Mouse (Mus musculus): ENCODE data around the gene Cygb. TPM values are rescaled to one million over a fixed set of nuclear protein-coding genes. Genes with fewer than 3 reads are reported as not detected.

Gene Cygb
- polyA plus RNA-seq, 1 experiment from 2014 or later, result 16.0 TPM

DNA sequence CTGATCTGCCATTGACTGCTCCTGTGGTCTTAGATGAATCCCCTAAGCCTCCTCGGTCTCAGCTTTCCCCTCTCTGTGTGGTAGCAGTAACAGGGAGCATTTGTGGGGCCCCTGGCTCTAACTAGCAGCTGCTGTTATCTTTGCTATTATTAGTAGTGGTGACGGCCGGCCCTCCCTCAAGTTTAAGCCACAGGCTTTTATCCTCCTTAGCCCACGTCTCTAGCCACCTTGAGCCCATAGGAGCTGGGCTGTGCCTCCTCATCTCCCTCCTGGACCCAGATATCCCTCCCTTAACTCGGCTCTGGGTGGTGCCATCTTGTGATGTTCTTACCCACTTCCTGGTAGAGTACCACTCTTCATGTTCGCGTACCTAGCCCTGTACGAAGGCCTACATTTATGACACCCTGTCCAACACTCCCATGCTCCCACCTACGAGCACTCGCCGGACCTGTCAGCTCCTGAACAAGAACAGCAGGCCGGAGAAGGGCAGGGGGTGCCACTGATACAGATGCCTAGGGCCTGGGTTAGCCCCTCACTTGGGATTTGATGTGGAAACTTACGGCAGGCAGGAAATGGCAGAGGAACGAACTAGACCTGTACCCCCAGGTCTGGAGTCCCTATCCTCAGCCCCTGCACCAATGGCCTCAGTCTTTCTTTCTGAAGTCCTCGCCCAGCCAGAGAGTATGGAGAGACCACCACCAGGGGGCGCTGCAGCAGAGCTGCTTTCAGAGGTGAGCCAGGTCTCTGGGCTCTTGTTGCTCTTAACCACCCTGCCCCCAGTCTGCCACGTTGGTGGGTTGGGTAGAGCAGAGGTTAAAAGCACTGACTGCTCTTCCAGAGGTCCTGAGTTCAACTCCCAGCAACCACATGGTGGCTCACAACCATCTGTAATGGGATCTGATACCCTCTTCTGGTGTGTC is 28.8 kb downstream of the Cygb start:
- 74% methylated on average over 17 of the region's 17 CpGs for WGBS
- Histone ChIP-seq H3K9me3 (replicated peaks) (no peaks in the 10 kb centered on the region), H3K9ac (no peak overlapping the region), H3K4me2 (no peak overlapping the region), H3K36me3 (no peaks in the 10 kb centered on the region), H3K27me3 (no peaks in the 10 kb centered on the region), H3K4me1 (peaks cover 53% of the 10 kb centered on the region), H3K4me3 (replicated peaks) (no peak overlapping the region), H3K27ac (no peak overlapping the region)
- ATAC-seq (replicated peaks; ENCODE audit: low FRiP score), result no peak

DNA sequence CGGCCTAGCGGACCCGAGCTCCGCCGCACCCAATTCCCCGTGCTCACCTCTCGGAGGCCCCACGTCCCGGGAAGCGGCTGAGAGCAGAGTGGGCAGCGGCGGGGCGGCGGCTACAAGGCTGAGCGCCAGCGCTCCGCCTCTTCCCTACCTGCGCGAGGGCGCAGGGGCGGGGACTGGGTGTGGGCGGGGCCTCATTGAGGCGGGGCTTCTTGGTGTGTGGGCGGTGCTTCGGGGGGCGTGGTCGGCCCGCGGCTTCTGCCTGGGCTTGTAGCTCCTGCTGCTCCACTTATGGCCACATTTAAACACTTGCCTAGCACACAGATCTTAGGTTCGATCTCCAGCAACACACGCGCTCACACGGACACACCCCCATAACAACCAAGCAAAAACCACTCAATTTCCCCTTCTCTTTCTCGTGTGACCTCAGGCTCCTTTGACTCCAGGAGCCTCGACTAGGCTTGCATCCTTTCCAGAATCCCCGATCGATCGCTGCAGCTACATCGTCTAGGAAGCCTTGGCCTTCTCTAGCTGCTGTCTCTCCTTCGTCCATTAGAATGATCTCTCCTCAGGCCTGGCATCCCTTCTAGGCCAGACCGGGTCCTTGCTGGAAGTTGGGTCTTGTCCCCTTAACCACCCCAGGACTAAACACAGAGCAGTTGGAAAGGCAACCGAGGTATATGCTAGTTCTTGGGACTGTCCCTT is 29.8 kb downstream of the Cygb start:
- peaks cover 55% of the 10 kb centered on the region for H3K4me1 ChIP-seq
- H3K36me3 ChIP-seq, result no peaks in the 10 kb centered on the region
- H3K9me3 ChIP-seq (replicated peaks), result no peaks in the 10 kb centered on the region
- no peaks in the 10 kb centered on the region for H3K27me3 ChIP-seq
- no peak overlapping the region; the same call in 1 of the 2 replicates for H3K27ac ChIP-seq
- H3K9ac ChIP-seq, result peak overlapping the region; percentile 63
- H3K4me2 ChIP-seq, result peak overlapping the region; percentile 81
- WGBS, result 12% methylated on average over 42 of the region's 42 CpGs
- H3K4me3 ChIP-seq (replicated peaks), result peak overlapping the region; percentile 58
- peak; percentile 62 for ATAC-seq (replicated peaks; ENCODE audit: low FRiP score)

DNA sequence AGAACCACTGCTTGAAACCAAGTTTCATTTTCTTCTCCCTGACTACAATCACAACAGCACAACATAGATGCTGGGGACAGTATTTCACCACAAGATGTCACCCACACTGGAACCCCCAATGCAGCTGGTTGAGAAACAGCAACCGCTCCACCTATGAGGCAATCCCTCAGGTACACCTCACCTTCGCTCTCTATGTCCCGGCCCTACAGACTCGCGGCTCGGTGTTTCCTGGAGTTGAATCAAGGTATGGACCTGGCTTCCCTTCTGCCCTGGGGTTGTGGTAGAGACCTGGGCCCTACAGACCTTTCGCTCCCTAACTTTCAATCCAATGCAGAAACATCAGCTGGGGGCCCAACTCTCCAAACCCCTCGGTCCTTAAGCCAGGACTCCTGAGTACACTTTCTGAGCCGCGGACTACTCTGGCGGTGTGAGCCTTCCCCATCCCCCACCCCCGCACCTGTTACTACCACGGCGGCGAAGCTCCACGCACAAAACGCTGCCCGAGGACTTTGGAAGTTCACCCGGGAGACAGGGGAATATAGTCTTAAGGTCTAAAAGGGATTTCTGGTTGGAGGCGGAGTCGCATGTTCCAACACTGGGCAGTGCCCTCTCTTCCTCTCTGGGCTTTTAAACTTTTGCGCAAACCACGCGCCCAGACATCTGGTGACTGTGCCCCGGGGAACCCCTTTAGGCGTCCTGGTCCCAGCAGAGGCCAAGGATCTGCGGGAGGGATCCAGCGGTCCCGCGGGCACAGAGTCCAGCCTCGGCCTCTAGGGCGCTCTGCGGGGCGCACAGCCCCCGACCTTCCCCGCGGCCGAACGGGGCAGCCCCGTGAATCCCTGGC is 30.6 kb downstream of the Cygb start:
- peak; percentile 18; the same call in 1 of the 2 replicates for ATAC-seq (replicated peaks; ENCODE audit: low FRiP score)
- WGBS, result 6% methylated on average over 40 of the region's 40 CpGs
- peak overlapping the region; percentile 81 for H3K4me2 ChIP-seq
- no peaks in the 10 kb centered on the region for H3K9me3 ChIP-seq (replicated peaks)
- H3K9ac ChIP-seq, result peak overlapping the region; percentile 63
- no peaks in the 10 kb centered on the region for H3K27me3 ChIP-seq
- peaks cover 60% of the 10 kb centered on the region for H3K4me1 ChIP-seq
- H3K27ac ChIP-seq, result no peak overlapping the region
- peak overlapping the region; percentile 58 for H3K4me3 ChIP-seq (replicated peaks)
- no peaks in the 10 kb centered on the region for H3K36me3 ChIP-seq

DNA sequence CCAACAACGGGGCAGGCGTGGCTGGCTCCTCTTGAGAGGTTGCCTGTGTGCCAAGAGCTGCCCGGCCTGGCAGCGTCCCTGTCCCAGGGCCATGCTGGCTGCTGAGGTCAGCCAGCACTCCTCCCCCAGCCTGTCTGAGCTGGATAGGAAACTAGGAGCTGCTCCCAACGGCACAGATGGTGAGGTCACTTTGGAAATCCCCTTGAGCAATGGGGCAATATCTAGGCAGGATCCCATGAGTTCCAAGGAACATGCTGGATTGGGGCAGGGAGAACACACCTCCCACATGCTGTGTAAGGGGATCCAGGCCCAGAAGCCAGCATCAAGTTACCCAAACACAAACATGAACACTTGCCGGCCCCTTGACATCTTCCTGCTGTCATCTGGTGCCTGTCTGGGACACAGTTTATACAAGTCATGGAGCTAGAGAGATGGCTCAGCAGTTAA is 32.8 kb downstream of the Cygb start:
- Histone ChIP-seq H3K4me2 (peak overlapping the region; percentile 81), H3K4me1 (peaks cover 79% of the 10 kb centered on the region), H3K27me3 (no peaks in the 10 kb centered on the region), H3K36me3 (no peaks in the 10 kb centered on the region), H3K9me3 (replicated peaks) (no peaks in the 10 kb centered on the region), H3K9ac (no peak overlapping the region), H3K4me3 (replicated peaks) (no peak overlapping the region), H3K27ac (peak overlapping the region; percentile 71)
- ATAC-seq (replicated peaks; ENCODE audit: low FRiP score), result peak; percentile 68
- 13% methylated on average over 6 of the region's 6 CpGs for WGBS

DNA sequence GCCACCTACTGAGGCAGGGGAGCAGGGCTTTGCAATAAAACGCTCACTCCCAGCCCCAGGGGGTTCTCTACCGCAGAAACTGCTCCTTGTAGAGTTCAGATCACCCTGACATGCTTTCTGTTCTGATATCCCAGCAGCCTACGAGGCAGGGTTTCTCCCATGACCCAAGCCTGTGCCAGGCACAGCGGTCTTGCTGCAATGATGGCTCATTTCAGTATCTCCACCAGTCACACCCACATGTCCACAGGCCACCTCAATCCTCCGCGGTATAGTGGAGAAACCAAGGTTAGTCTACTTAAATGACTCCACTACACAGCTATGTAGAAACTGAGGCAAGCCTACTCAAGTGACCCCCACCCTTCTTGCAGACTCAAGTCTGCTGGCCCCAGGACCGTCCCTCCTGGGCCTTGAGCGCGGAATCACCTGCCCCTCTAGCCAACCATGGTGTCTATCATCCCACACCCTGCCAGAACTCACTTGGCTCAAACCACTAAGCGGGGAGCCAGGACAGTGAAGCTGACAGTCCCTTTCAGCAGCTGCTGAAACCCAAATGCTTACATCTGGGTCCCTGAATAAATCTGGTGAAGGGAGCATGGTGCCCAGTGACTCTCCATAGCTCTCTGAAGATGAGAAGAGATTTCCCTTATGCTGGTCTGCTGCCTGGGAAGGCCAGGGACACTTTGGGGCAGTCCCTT is 33.4 kb downstream of the Cygb start:
- Histone ChIP-seq H3K27ac (peak overlapping the region; percentile 71), H3K27me3 (no peaks in the 10 kb centered on the region), H3K36me3 (no peaks in the 10 kb centered on the region), H3K4me3 (replicated peaks) (no peak overlapping the region), H3K4me2 (peak overlapping the region; percentile 81; the same call in 1 of the 2 replicates), H3K4me1 (peaks cover 85% of the 10 kb centered on the region), H3K9ac (no peak overlapping the region), H3K9me3 (replicated peaks) (no peaks in the 10 kb centered on the region)
- 69% methylated on average over 10 of the region's 10 CpGs for WGBS
- ATAC-seq (replicated peaks; ENCODE audit: low FRiP score), result no peak

DNA sequence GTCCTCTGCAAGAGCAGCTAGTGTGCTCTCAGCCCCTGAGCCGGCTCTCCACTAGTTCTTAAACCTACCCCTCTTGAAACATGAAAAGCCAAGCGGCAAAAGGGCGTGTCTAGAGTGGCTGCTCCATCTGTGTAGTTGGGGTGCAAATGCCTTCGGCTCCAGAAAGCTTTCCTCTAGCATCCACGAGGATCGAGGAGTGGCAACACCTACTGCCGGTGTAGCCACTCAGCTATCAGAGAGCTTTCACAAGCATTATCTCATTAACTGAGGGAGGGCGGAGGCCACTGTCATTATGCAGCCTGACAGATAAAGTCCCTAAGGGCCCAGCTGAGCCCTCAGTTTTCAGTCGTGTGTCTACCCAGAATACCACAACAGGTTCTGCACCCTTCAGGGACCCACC is 34.0 kb downstream of the Cygb start:
- H3K27me3 ChIP-seq, result no peaks in the 10 kb centered on the region
- H3K9me3 ChIP-seq (replicated peaks), result no peaks in the 10 kb centered on the region
- ATAC-seq (replicated peaks; ENCODE audit: low FRiP score), result no peak
- WGBS, result 35% methylated on average over 9 of the region's 9 CpGs
- no peak overlapping the region for H3K4me2 ChIP-seq
- H3K9ac ChIP-seq, result no peak overlapping the region; the same call in 1 of the 2 replicates
- H3K36me3 ChIP-seq, result no peaks in the 10 kb centered on the region
- H3K4me1 ChIP-seq, result peaks cover 91% of the 10 kb centered on the region
- H3K4me3 ChIP-seq (replicated peaks), result no peak overlapping the region
- 0 out of 2 replicates have a peak overlapping the region, but pooled peaks have one; percentile 71 for H3K27ac ChIP-seq

DNA sequence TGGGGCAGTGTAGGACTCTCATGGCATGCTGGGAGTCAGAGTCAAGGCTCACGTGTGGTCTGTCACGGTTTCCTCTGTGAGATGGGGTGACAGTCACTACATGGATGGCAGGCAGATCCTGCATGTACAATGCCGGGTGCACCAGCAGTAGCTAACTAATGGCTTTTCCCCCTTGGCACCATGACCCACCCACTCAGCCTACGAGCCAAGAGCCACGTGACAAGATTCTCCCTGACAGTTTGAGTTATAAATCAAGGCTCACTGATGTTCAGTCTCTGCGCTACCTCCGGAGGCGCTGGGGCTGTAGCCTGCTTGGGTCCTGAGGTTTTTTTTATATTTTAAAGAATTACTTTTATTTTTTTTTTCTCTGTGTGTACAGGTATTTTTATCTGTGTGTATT is 34.6 kb downstream of the Cygb start:
- Histone ChIP-seq H3K4me3 (replicated peaks) (no peak overlapping the region), H3K36me3 (no peaks in the 10 kb centered on the region), H3K9ac (no peak overlapping the region), H3K27ac (no peak overlapping the region), H3K9me3 (replicated peaks) (no peaks in the 10 kb centered on the region), H3K4me2 (no peak overlapping the region), H3K27me3 (no peaks in the 10 kb centered on the region), H3K4me1 (peaks cover 95% of the 10 kb centered on the region)
- no peak for ATAC-seq (replicated peaks; ENCODE audit: low FRiP score)
- WGBS, result 36% methylated on average over 8 of the region's 8 CpGs

DNA sequence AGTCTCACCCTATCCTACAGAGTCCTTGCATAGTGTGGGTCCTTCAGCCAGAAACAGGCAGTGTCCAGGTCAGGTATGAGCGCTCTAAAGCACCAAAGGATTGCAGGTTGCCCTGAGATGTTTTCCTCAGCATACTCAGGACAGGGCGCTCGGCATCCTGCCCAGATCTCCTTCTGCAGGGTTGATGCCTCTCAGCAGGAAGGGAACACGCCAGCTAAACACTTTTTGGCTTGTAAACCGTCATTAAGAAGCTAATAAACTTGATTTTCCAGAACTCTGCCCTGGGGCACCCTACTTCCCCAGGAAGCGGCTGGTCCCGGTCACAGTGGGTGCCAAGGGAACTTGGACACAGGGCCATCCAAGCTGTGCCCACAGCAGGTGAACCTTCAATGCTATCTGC is 35.0 kb downstream of the Cygb start:
- Histone ChIP-seq H3K9me3 (replicated peaks) (no peaks in the 10 kb centered on the region), H3K27me3 (no peaks in the 10 kb centered on the region), H3K4me1 (peaks cover 92% of the 10 kb centered on the region), H3K27ac (no peak overlapping the region), H3K36me3 (no peaks in the 10 kb centered on the region), H3K4me3 (replicated peaks) (no peak overlapping the region), H3K9ac (no peak overlapping the region), H3K4me2 (no peak overlapping the region)
- 74% methylated on average over 7 of the region's 7 CpGs for WGBS
- ATAC-seq (replicated peaks; ENCODE audit: low FRiP score), result no peak

DNA sequence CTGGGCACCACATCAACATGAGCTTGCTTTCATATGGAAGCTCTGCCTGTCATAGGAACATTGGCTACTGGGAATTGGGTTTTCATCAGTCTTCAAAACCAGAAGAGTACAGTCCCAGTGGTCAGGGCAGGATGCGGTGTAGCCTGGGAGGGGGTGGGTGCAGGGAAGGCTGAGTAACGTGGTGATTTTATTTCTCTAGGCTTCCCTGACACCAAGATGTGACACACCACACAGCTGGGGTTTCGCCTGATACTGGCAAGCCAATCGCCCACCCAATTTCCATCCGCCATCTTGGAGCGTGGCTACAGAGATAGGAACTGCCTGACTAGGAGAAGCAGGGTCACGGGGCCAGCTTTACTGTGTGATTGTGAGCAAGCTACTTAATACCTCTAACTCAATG is 35.4 kb downstream of the Cygb start:
- 91% methylated on average over 7 of the region's 7 CpGs for WGBS
- no peak for ATAC-seq (replicated peaks; ENCODE audit: low FRiP score)
- H3K36me3 ChIP-seq, result no peaks in the 10 kb centered on the region
- no peaks in the 10 kb centered on the region for H3K9me3 ChIP-seq (replicated peaks)
- H3K27ac ChIP-seq, result no peak overlapping the region
- no peak overlapping the region for H3K4me2 ChIP-seq
- peaks cover 90% of the 10 kb centered on the region for H3K4me1 ChIP-seq
- H3K4me3 ChIP-seq (replicated peaks), result no peak overlapping the region
- H3K27me3 ChIP-seq, result no peaks in the 10 kb centered on the region
- H3K9ac ChIP-seq, result no peak overlapping the region

DNA sequence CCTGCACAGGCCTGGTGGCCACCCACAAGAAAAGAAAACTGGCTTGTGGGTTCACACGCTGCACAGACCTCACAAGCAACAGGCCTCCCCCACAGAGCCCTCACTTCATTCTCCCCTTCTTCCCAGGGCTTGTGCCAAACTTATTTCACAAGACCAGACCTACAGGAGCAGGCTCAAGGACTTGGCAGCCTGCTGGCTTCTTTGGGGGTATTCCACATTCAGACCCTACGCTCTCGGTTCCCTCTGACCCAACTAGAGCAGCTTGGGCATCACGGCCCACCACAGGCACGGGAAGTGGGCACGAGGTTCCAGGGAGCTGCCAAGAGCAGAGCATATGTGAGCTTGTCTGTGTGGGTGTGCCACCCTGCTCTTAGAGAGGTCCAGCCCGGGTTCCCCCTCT is 36.5 kb downstream of the Cygb start:
- Histone ChIP-seq H3K4me2 (no peak overlapping the region), H3K27me3 (no peaks in the 10 kb centered on the region), H3K4me1 (peaks cover 79% of the 10 kb centered on the region), H3K9me3 (replicated peaks) (no peaks in the 10 kb centered on the region), H3K9ac (no peak overlapping the region), H3K36me3 (no peaks in the 10 kb centered on the region), H3K4me3 (replicated peaks) (no peak overlapping the region), H3K27ac (no peak overlapping the region)
- WGBS, result 81% methylated on average over 7 of the region's 7 CpGs
- no peak for ATAC-seq (replicated peaks; ENCODE audit: low FRiP score)

DNA sequence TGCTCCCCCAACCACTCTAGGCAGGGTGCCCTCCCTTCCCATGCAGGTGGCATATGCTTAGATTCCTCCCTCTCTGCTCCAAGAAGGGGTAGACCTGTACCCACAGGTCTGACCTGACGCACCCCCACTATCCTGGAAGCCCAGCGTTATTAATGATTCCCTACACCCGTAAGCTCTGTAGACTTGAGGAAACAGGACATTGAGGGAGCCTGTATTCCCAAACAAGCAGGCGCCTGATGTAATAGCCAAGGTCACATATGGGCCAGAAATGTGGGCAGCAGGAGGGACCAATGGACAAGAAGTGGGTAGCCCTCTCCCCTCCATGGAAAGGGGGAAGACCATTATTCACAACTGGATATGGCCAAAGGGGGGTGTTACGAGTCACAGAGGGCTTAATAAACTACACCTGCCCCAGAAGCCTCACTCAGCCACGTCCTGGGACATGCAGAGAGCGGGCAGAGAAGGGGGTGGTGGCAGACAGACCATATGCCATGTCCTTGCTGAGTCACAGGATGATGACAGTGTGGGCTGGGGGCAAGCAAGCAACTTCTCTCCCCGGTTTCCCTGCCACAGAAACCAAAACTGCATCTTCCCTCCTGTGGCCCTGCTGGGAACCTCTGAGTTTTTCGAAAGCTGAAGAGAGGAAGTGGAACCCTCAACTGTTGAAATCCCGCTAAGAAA is 37.5 kb downstream of the Cygb start:
- H3K4me2 ChIP-seq, result no peak overlapping the region
- no peak overlapping the region for H3K4me3 ChIP-seq (replicated peaks)
- H3K9me3 ChIP-seq (replicated peaks), result no peaks in the 10 kb centered on the region
- peak overlapping the region; percentile 73 for H3K27ac ChIP-seq
- peaks cover 69% of the 10 kb centered on the region for H3K4me1 ChIP-seq
- no peaks in the 10 kb centered on the region for H3K27me3 ChIP-seq
- no peaks in the 10 kb centered on the region for H3K36me3 ChIP-seq
- WGBS, result 75% methylated on average over 10 of the region's 10 CpGs
- ATAC-seq (replicated peaks; ENCODE audit: low FRiP score), result no peak
- no peak overlapping the region for H3K9ac ChIP-seq
